8 mouse cellular contexts compared by ENCODE assay signal in the genomic region with DNA sequence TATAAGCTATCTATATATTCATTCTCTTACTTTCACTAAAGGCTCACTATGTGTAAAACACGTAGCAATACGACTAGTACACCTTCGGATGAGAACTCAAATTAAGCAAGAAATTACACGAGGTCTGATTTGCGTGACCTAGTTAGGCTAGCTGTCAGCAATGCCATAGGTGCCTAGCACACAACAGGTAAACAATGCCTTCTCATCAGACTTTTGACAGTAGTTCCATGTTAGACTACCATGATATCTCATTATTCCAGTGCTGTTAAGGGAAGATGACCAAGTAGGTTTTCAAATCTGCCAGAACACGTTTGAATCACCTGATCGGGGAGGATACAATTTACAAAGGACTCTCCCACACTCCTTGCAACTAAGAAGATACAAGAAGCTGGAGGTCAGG. TPM values are rescaled to one million over a fixed set of nuclear protein-coding genes. Genes with fewer than 3 reads are reported as not detected.
A peak's percentile ranks its signal among the peaks of the same experiment; 100 is the strongest.
DNase-seq lines count a peak whose midpoint lies in the region; ATAC-seq and TF ChIP-seq lines count a peak whose summit lies in the region.

No protein-coding gene starts in this region.

- peak overlapping the region; percentile 72 for H3K4me2 ChIP-seq in lung, postnatal 0 days (replicated peaks; ENCODE audit: low read depth, low read length)
- peak overlapping the region; percentile 71 for H3K4me2 ChIP-seq in forebrain, embryonic 11.5 days (ENCODE audit: low read depth, low read length, severe bottlenecking)
- peak overlapping the region; percentile 68 for H3K4me2 ChIP-seq in limb, embryonic 14.5 days (replicated peaks; ENCODE audit: low read depth, low read length, severe bottlenecking)
- H3K4me2 ChIP-seq in stomach, embryonic 14.5 days (replicated peaks; ENCODE audit: low read depth, low read length), result peak overlapping the region; percentile 55

- no peaks in the 10 kb centered on the region for H3K9me3 ChIP-seq in lung, postnatal 0 days (ENCODE audit: low read length)
- no peaks in the 10 kb centered on the region for H3K9me3 ChIP-seq in forebrain, embryonic 11.5 days (ENCODE audit: control insufficient read depth, low read length)
- no peaks in the 10 kb centered on the region for H3K9me3 ChIP-seq in limb, embryonic 14.5 days (ENCODE audit: control insufficient read depth, low read length)
- H3K9me3 ChIP-seq in stomach, embryonic 14.5 days (ENCODE audit: control insufficient read depth, low read depth, low read length), result no peaks in the 10 kb centered on the region

- peak overlapping the region; percentile 43 for H3K9ac ChIP-seq in lung, postnatal 0 days (replicated peaks; ENCODE audit: low read depth)
- peak overlapping the region; percentile 72 for H3K9ac ChIP-seq in forebrain, embryonic 11.5 days (ENCODE audit: low read length)
- peak overlapping the region; percentile 70 for H3K9ac ChIP-seq in limb, embryonic 14.5 days (ENCODE audit: low read depth, low read length, severe bottlenecking)
- peak overlapping the region; percentile 40 for H3K9ac ChIP-seq in stomach, embryonic 14.5 days (replicated peaks; ENCODE audit: low read depth, low read length)

- H3K4me1 ChIP-seq in lung, postnatal 0 days (ENCODE audit: insufficient read depth, low read depth, low read length), result peaks cover 3% of the 10 kb centered on the region; the same call in 1 of the 2 replicates
- H3K4me1 ChIP-seq in forebrain, embryonic 11.5 days (replicated peaks; ENCODE audit: control insufficient read depth, insufficient read depth, low read length), result no peaks in the 10 kb centered on the region
- H3K4me1 ChIP-seq in limb, embryonic 14.5 days (ENCODE audit: control insufficient read depth, insufficient read depth, low read length), result 0 out of 2 replicates have a peak, but pooled peaks cover 2% of the 10 kb centered on the region
- H3K4me1 ChIP-seq in stomach, embryonic 14.5 days (ENCODE audit: control insufficient read depth, insufficient read depth, low read length), result 0 out of 2 replicates have a peak, but pooled peaks cover 3% of the 10 kb centered on the region

- ATAC-seq in lung, postnatal 0 days, result no peak
- peak; percentile 23 for ATAC-seq in forebrain, embryonic 11.5 days (replicated peaks; ENCODE audit: low FRiP score)
- ATAC-seq in limb, embryonic 14.5 days (ENCODE audit: low FRiP score, low read depth), result 0 out of 2 replicates have a peak, but pooled peaks have one; percentile 2
- ATAC-seq in stomach, embryonic 14.5 days (ENCODE audit: insufficient number of reproducible peaks, insufficient read depth, low FRiP score, low read depth), result no peak

- no peaks in the 10 kb centered on the region for H3K27me3 ChIP-seq in lung, postnatal 0 days (replicated peaks; ENCODE audit: insufficient read depth, low read length)
- no peaks in the 10 kb centered on the region for H3K27me3 ChIP-seq in forebrain, embryonic 11.5 days (ENCODE audit: control insufficient read depth, insufficient read depth, low read length)
- no peaks in the 10 kb centered on the region for H3K27me3 ChIP-seq in limb, embryonic 14.5 days (ENCODE audit: control insufficient read depth, insufficient read depth, low read length)
- H3K27me3 ChIP-seq in stomach, embryonic 14.5 days (ENCODE audit: control insufficient read depth, insufficient read depth, low read length), result no peaks in the 10 kb centered on the region

- 42% methylated on average over 7 of the region's 7 CpGs for WGBS in lung, postnatal 0 days
- 49% methylated on average over 7 of the region's 7 CpGs for WGBS in forebrain, embryonic 11.5 days
- 41% methylated on average over 7 of the region's 7 CpGs for WGBS in limb, embryonic 14.5 days
- WGBS in stomach, embryonic 14.5 days, result 39% methylated on average over 7 of the region's 7 CpGs

- TF ChIP-seq POLR2A in limb, embryonic 14.5 days (IDR thresholded peaks at IDR 0.05; ENCODE audit: borderline replicate concordance, extremely low read depth, insufficient read depth, insufficient read length), result no peak

- no peak overlapping the region for H3K27ac ChIP-seq in lung, postnatal 0 days (ENCODE audit: low read length)
- H3K27ac ChIP-seq in forebrain, embryonic 11.5 days (ENCODE audit: low read depth, low read length), result no peak overlapping the region
- 0 out of 2 replicates have a peak overlapping the region, but pooled peaks have one; percentile 59 for H3K27ac ChIP-seq in limb, embryonic 14.5 days (replicated peaks; ENCODE audit: low read depth, low read length)
- H3K27ac ChIP-seq in stomach, embryonic 14.5 days (ENCODE audit: low read length), result no peak overlapping the region

- TF ChIP-seq EP300 in lung, postnatal 0 days (IDR thresholded peaks at IDR 0.05), result no peak

- H3K4me3 ChIP-seq in lung, postnatal 0 days (ENCODE audit: low read depth, low read length), result peak overlapping the region; percentile 58
- peak overlapping the region; percentile 70 for H3K4me3 ChIP-seq in forebrain, embryonic 11.5 days (ENCODE audit: low read depth, low read length)
- H3K4me3 ChIP-seq in limb, embryonic 14.5 days (replicated peaks; ENCODE audit: low read length), result peak overlapping the region; percentile 69
- peak overlapping the region; percentile 57 for H3K4me3 ChIP-seq in stomach, embryonic 14.5 days (ENCODE audit: low read depth, low read length)

- no peaks in the 10 kb centered on the region for H3K36me3 ChIP-seq in lung, postnatal 0 days (ENCODE audit: insufficient read depth, low read length)
- H3K36me3 ChIP-seq in forebrain, embryonic 11.5 days (ENCODE audit: control insufficient read depth, insufficient read depth, low read length), result no peaks in the 10 kb centered on the region
- no peaks in the 10 kb centered on the region for H3K36me3 ChIP-seq in limb, embryonic 14.5 days (ENCODE audit: control insufficient read depth, insufficient read depth, low read length)
- no peaks in the 10 kb centered on the region for H3K36me3 ChIP-seq in stomach, embryonic 14.5 days (ENCODE audit: control insufficient read depth, insufficient read depth, low read length)

- DNase-seq in lung, postnatal 0 days (ENCODE audit: low spot score), result no peak
- DNase-seq in lung, postnatal 25 days (ENCODE audit: low spot score), result no peak
- DNase-seq in forebrain, embryonic 11.5 days (ENCODE audit: low spot score), result no peak
- no peak for DNase-seq in limb, embryonic 14.5 days (ENCODE audit: low spot score)
- DNase-seq in adipocyte (ENCODE audit: low spot score), result no peak
- no peak for DNase-seq in frontal cortex, postnatal 25 days (ENCODE audit: low spot score in 2 of 2)
- no peak for DNase-seq in embryo, embryonic 11 days

- TF ChIP-seq CTCF in lung, postnatal 0 days (IDR thresholded peaks at IDR 0.05), result no peak

RNA-seq across cellular contexts. Expression of a gene that starts 1.7 kb away (rescaled TPM):
- polyA plus RNA-seq in lung, postnatal 0 days (2015; fragmentation: Nextera tagmentation; extraction: Ambion mirVana), result 4.0 and 5.4 TPM in 2 replicates
- 9.7 and 12.9 TPM in 2 replicates for polyA plus RNA-seq in forebrain, embryonic 11.5 days (2014; fragmentation: Nextera tagmentation; extraction: Ambion mirVana)
- polyA plus RNA-seq in limb, embryonic 14.5 days (2012; rRNA removed), result 8.9 and 15.3 TPM in 2 replicates
- polyA plus RNA-seq in limb, embryonic 14.5 days (2014; fragmentation: Nextera tagmentation; extraction: Ambion mirVana), result 9.8 and 11.3 TPM in 2 replicates
- 8.8 and 9.5 TPM in 2 replicates for polyA plus RNA-seq in stomach, embryonic 14.5 days (2014; fragmentation: Nextera tagmentation; extraction: Ambion mirVana)

RNA-seq across cellular contexts. Expression of a gene that starts 1.8 kb away (rescaled TPM):
- polyA plus RNA-seq in lung, postnatal 0 days (2015; fragmentation: Nextera tagmentation; extraction: Ambion mirVana), result not detected in 2 replicates
- polyA plus RNA-seq in forebrain, embryonic 11.5 days (2014; fragmentation: Nextera tagmentation; extraction: Ambion mirVana), result not detected in 2 replicates
- polyA plus RNA-seq in limb, embryonic 14.5 days (2012; rRNA removed), result not detected in 2 replicates
- not detected in 2 replicates for polyA plus RNA-seq in limb, embryonic 14.5 days (2014; fragmentation: Nextera tagmentation; extraction: Ambion mirVana)
- polyA plus RNA-seq in stomach, embryonic 14.5 days (2014; fragmentation: Nextera tagmentation; extraction: Ambion mirVana), result not detected in 2 replicates

Comparison
In these comparisons a context has a peak if more than half of its experiments do, and no peak if none do; other contexts are left out.
1. ATAC-seq: peak in forebrain, embryonic 11.5 days (single experiment) and limb, embryonic 14.5 days (single experiment); none in lung, postnatal 0 days (single experiment) and stomach, embryonic 14.5 days (single experiment).
2. Peak in every context shown above with its lines, with median percentiles within 50 percentile points of each other: H3K4me2 ChIP-seq, H3K4me3 ChIP-seq and H3K9ac ChIP-seq.